Mouse (Mus musculus) left cerebral cortex, postnatal 10 days (tissue): ENCODE results near the gene Odc1. TPM values are rescaled to one million over a fixed set of nuclear protein-coding genes. Genes with fewer than 3 reads are reported as not detected.

ENCODE experiments used
- DNase-seq, 2 experiments: peaks; one replicate each; pipeline ENCODE4 v3.0.0; 2021 to 2022; ENCODE audit warnings: low spot score in 2 of 2, mixed read lengths in 1 of 2; ENCODE audit errors: extremely low spot score in 1 of 2
- intact Hi-C: fragments of 180-260 bp; cut with DNase I; formaldehyde crosslinking; loops from one replicate; pipeline ENCODE4 v1.15.1; 2025
- total RNA-seq, 2 experiments: library from RNA; stranded (reverse); gene quantifications; 2 replicates each; pipeline ENCODE4 v1.2.3; 2021

Gene Odc1
- total RNA-seq = 10 to 100 TPM; 82.2 to 85.0 TPM

- intact Hi-C loops = loop anchor here (5.0 kb wide), 2 partner anchors 117 to 177 kb away; no protein-coding TSS in a partner anchor
Measured at GRCm38 (mm10) chr12:17544209-17545106, at the start of gene Odc1. Odc1 (plus strand) TSS chr12:17544794.

DNA sequence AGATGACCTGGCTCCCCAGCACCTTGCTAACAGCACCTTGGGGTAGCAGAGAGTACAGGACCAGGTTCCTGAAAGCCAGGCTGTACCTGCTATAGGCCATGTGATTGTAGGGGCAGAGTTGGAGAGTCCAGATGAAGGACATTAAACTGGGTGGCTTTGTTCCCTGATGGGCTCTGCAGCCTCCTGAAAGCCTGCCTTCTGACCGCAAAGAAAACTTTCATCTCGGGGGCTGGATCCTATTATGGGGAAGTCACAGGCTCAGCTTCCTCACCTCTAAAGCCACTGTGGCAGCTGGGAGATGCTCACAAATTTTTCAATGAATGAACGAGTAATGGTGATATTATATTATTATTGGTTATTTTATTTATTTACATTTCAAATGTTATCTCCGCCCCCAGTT lies 49.8 kb upstream of the Odc1 start:
- no peak for DNase-seq
- intact Hi-C loops = no loop called here

More at GRCm38 (mm10) chr12:17544209-17545106, at the start of gene Odc1:
- DNase-seq = peak; percentile 97 to 100

GRCm38 (mm10) chr12:17495858-17496451 lies 48.6 kb upstream of the Odc1 start:
- DNase-seq = peak in 1 of 2 experiments; percentile 38
- intact Hi-C loops = no loop called here

- DNase-seq = peak in 1 of 2 experiments; percentile 5
- intact Hi-C loops = no loop called here
Measured at GRCm38 (mm10) chr12:17505620-17506074, 38.9 kb upstream of the Odc1 start.

DNA sequence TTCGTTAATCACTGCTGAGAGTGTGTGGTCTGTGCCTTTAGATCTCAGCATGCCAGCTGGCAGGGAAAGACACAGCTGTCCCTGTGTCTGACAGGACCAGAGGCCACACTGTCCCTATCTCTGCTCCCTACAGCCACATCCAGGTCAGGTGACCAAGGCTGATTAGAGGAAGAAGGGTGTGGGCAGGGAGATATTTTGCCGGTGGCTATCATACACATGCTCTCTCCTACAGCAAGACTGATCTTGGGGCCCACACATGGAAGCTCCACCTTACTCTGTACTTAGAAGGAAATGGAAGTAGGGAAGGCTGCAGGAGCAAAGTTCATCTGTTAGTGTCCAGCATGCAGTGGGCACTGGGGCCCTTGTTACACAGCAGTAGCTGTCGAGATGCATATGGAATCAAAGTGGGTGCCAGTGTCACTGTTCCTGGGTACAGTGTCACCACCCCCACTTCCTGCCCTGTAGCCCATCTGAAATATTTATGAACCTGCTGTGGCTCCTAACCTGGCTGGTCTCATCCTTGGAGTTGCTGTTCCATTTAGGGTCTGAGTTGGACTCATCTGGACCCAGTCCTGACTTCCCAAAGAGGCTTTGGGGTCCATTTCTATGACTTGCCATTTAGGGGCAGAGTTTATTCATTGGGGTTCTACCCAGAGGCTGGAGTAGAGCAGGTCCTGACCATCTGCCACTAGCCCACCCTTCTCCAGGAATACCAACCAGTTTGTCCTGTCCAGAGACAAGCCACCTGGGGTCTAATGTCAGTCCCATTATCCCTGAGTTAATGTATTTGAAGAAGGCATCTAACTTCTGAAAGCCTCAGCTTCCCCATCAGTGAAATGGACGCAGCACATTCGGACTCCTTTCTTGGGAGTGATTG lies 38.2 kb upstream of the Odc1 start:
- intact Hi-C loops = no loop called here
- DNase-seq = peak in 1 of 2 experiments; percentile 19

DNA sequence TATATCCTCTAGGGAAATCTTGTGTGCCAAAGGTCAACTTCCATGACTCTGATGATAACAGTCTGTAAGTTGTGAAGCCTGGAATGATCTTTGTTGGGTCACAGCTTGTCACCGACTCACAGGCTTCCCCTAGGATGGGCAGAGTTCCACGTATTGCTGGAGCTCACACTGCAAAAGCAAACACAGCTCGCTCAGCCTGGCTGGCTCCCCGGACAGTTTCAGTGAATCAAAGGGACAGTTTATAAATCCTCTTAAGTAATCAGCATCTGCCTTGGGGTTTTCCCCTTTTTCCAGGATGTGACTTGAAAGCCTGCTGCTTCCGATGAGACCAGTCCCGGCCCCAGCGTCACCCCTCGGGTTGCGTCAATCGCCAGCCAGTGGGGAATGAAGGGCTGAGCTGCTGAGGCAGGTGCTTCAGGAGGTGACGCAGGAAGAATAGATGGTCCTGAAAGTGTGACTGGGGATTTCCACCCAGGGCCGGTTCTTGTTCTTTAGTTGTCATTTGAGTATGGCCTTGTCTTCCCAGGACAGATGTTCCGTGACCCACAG lies 37.5 kb upstream of the Odc1 start:
- peak in 1 of 2 experiments; percentile 80 for DNase-seq
- intact Hi-C loops = no loop called here

- intact Hi-C loops = no loop called here
- no peak for DNase-seq
Measured at GRCm38 (mm10) chr12:17509310-17509709, 35.3 kb upstream of the Odc1 start.

- intact Hi-C loops = no loop called here
- peak in 1 of 2 experiments; percentile 42 for DNase-seq
Measured at GRCm38 (mm10) chr12:17510158-17510557, 34.4 kb upstream of the Odc1 start.

DNA sequence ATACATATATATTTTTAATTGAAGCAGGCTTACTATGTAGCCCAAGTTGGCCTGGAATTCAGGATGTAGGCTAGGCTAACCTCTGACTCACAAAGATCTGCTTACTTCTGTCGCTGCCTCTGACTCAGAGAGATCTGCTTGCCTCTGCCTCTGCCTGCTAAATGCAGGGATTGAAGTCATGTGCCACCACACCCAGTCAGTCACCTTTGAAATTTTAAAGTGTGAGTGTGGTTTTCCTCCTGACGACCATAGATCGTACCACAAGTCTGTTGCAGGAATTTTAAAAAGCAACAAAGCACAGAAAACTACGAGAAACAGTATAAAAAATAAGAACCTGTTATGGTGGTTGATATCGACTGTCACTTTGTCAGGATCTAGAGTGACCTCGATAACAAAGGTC lies 33.6 kb upstream of the Odc1 start:
- intact Hi-C loops = no loop called here
- no peak for DNase-seq

DNA sequence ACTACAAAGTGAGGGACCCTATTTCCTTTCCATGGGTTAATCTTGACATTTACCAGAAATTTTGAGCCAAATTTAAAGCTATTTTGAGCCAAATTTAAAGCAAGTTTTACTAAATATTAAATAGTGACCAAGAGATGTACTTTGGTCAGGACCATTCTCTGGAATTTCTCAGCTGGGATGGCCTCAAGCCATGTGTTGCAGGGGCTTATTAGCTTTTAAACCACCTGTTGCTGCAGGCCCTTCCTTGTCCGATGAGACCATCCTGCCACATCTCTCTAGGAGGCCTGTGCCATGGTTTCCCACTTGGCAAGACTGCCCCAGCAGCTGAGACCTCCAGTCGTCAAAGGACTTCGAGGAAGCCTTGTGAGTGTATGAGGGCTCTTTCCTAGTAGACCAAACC lies 15.4 kb upstream of the Odc1 start:
- no peak for DNase-seq
- intact Hi-C loops = no loop called here

- DNase-seq = no peak
- intact Hi-C loops = no loop called here
Measured at GRCm38 (mm10) chr12:17529726-17530125, 14.9 kb upstream of the Odc1 start.

- no peak for DNase-seq
- intact Hi-C loops = no loop called here
Measured at GRCm38 (mm10) chr12:17530825-17531224, 13.8 kb upstream of the Odc1 start.

- DNase-seq = no peak
- intact Hi-C loops = no loop called here
Measured at GRCm38 (mm10) chr12:17536222-17536621, 8.4 kb upstream of the Odc1 start.

DNA sequence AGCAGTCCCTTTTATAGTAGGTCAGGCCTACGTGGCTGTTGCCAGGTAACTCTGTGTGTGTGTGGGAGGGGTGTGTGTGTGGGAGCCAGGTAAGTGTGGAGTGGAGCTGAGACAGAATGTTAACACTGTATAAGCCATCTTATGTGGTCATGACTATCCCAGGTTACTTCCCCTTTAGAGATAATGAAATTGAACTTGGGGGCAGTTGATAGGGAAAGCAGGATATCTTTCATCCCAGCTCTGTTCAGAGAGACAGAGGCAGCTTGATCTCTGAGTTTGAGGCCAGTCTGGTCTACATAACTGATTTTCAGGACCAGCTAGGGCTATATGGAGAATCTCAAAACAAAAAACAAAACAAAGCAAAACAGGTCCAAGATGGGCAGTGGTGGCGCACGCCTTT lies 7.4 kb upstream of the Odc1 start:
- DNase-seq = no peak
- intact Hi-C loops = no loop called here

- intact Hi-C loops = no loop called here
- no peak for DNase-seq
Measured at GRCm38 (mm10) chr12:17538087-17538486, 6.5 kb upstream of the Odc1 start.

DNA sequence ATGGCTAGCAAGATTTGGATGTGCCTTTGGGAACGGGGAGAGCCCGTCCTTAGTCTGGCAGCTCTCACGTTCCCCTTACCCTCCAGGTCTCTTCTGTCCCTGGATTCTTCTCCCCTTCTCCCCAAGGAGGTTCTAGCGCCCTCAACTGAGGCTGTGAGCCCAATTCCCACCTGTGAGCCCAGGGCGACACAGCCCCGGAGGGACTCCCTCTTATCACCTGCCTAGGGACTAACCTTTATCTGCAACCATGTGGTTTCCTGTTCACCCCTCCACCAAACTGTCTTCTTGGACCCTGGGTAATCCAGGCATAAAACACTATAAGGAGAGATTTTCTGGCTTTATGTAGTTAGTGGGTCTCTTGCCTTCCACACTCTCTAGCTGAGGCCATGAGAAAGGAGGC lies 5.6 kb upstream of the Odc1 start:
- DNase-seq = no peak
- intact Hi-C loops = no loop called here

- no peak for DNase-seq
- intact Hi-C loops = no loop called here
Measured at GRCm38 (mm10) chr12:17540040-17540552, 4.5 kb upstream of the Odc1 start.

GRCm38 (mm10) chr12:17545107-17545571 lies 545 bp downstream of the Odc1 start:
- DNase-seq = no peak
- intact Hi-C loops = loop anchor here (5.0 kb wide), 2 partner anchors 118 to 178 kb away; no protein-coding TSS in a partner anchor
